Mouse (Mus musculus): ENCODE results near the gene Nmral1.
"Not testable (repeated sequence)": the region's sequence is repeated elsewhere in the genome, so short reads cannot be mapped to it uniquely, and the experiment has no call there.

Nmral1 gene

DNA sequence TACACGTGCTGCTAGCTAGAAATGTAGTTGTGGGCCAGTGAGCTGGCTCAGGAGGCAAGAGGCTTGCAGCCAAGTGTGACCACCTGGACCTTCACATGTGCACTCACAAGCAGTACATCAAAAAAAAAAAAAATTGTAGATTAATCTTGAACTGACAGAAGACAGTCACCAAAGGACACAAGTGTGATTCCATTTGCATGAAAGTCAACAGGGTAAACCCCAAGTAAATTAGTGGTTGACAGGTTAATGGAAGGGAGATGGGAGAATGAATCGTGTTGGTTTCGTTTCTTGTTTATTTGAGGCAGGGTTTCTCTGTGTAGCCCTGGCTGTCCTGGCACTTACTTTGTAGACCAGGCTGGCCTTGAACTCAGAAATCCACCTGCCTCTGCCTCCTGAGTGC, 1.3 kb downstream of the Nmral1 start:
- DNase-seq (ENCODE audit: low read depth, low spot score) = peak; percentile 74

DNA sequence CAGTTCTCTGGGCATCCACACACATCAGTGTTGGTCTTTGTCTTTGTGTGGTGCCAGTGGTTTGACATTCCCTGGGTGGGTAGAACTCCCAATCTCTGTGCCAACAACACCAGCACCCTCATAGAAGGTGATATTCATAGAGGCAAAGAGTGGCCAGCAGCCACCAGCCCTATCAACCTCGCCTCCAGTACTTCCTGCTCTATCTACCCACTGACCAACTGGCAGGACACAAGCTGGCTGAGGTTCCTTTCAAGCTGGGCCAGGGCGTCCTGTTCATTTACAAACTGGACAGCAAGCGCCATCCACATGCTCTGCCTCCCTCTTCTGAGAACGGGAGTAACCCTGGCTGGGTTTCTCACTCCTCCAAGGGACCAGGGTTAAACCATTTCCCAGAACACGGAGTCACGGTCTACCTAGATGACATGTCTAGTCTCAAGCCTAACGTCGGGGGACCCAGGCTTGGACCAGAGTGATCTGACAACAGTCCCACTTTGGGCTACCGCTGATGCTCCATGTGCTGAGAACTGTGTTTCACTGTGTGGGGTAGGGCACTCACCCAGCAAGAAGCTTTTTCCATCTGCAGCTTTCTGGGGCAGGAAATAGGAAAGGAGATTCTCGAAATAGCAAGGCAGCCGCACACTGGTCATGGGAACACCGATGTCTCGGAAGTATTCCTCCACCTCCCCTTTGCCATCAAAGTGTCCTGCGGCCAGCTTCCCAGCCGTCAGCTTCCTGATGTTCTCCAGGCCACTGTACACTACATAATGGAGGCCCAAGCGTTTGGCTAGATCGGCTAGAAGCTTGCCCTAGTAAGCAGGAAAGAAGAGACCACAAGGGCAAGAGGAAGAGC, 5.1 kb downstream of the Nmral1 start:
- DNase-seq (ENCODE audit: low read depth, low spot score) = no peak

- DNase-seq (ENCODE audit: low read depth, low spot score) = no peak
Measured at GRCm38 (mm10) chr16:4711173-4711572, 8.0 kb downstream of the Nmral1 start.

- DNase-seq (ENCODE audit: low read depth, low spot score) = no peak
Measured at GRCm38 (mm10) chr16:4705541-4705940, 13.6 kb downstream of the Nmral1 start.

- DNase-seq (ENCODE audit: low read depth, low spot score) = no peak
Measured at GRCm38 (mm10) chr16:4702646-4703045, 16.5 kb downstream of the Nmral1 start.

- DNase-seq (ENCODE audit: low read depth, low spot score) = no peak
Measured at GRCm38 (mm10) chr16:4701211-4701610, 17.9 kb downstream of the Nmral1 start.

DNA sequence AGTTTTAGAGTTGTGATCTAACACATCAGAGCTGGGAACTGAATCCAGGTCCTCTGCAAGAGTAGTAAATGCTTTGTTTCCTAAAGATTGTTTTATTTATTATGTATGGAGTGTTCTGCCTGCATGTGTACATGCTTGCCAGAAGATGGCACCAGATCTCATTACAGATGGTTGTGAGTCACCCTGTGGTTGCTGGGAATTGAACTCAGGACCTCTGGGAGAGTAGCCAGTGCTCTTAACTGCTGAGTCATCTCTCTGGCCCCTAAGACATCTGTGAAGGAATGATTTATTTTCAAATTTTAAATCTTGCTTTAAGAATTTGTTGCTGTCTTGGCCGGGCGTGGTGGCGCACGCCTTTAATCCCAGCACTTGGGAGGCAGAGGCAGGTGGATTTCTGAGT, 29.8 kb downstream of the Nmral1 start:
- not testable (repeated sequence) for DNase-seq (ENCODE audit: low read depth, low spot score)

DNA sequence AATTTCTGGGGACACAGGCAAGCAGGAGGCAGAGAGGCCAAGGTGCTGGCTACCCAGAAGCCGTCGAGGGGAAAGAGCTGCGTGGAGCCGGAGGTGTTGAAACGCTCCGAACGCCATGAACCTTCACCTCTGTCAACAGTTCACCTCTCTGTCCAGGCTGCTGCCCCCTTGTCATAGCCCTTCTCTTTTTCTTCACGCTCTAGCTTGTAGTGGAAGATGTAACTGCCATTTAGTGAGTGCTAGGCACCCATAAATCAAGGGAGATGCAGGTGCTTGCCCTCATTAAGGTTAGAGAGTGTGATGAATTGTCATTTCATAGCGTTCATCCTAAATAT, 34.7 kb downstream of the Nmral1 start:
- no peak for DNase-seq (ENCODE audit: low read depth, low spot score)

- peak; percentile 99 for DNase-seq (ENCODE audit: low read depth, low spot score)
Measured at GRCm38 (mm10) chr16:4683581-4684456, 35.3 kb downstream of the Nmral1 start.

GRCm38 (mm10) chr16:4683193-4683580, 36.0 kb downstream of the Nmral1 start:
- DNase-seq (ENCODE audit: low read depth, low spot score) = no peak

DNA sequence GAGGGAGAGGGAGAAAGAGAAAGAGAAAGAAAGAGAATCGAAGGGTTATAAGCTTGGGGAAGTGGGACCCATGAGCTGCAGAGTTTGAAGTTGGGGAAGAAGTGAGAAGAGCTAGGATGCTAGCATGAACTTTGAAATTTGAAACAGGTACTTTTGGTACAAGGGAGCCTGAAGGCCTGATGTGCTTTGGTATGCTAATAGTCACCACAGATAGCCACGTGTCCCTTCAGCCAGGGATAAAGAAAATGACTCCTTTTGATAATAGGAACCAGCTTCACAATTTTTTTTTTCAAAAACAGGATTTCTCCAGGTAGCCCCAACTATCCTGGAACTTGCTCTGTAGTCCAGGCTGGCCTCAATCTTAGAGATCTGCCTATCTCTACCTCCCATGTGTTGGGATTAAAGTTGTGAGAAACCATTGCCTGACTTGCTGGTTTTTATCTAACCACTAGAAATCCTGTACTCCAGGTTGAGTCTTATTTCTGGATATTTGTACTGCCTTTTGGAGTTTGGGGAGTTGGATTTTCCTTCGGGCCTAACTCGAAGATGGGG, 36.5 kb downstream of the Nmral1 start:
- DNase-seq (ENCODE audit: low read depth, low spot score) = peak; percentile 43

DNA sequence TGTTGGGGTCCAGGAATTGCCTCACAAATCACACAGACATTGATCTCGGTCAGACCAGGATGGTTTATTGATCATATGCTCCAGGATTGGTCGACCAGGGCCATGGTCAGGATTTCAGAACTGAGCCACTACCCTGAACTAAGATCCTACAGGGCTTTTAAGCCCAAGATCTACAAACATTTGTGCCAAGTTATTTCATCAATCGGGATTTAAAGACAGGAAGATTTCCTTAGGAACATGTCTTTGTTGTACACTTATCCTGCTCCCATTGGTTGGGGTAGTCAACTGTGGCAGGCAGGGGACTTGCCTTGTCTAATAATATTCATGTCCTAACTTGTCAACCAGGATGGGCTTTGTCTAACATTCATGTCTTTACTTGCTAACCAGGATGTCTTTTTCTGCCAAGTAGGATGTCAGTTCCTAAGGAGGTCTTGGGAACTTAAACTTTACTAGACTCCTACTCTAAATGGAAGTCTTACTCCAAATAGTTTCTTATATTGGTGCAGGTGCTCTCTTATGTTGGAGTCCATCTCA, 38.2 kb downstream of the Nmral1 start:
- DNase-seq (ENCODE audit: low read depth, low spot score) = not testable (repeated sequence)

- DNase-seq (ENCODE audit: low read depth, low spot score) = peak; percentile 99
Measured at GRCm38 (mm10) chr16:4679121-4680018, 39.8 kb downstream of the Nmral1 start, which contains the start of gene Coro7. Gene Coro7, minus strand, starts transcription at chr16:4679777.

GRCm38 (mm10) chr16:4678080-4678479, 41.1 kb downstream of the Nmral1 start:
- DNase-seq (ENCODE audit: low read depth, low spot score) = peak; percentile 85

- DNase-seq (ENCODE audit: low read depth, low spot score) = no peak
Measured at GRCm38 (mm10) chr16:4676836-4677235, 42.3 kb downstream of the Nmral1 start.

DNA sequence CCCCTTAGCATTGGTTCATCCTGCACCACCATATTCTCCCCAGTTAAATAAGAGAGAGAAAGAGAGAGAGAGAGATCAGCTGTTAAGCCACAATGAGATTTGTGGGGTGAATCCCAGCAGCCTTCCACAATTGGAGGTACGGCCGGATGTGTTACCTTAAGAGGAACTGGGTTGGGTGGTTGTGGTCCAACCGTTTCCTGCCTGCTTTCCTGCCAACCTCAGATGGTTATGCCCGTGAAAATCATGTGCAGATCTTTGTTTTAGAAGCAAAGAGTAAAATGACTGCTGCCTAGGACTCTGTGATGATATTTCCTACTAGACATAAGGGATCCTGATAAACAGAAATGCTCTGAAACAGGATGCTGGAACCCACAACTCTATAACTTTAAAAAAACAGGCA, 45.1 kb downstream of the Nmral1 start:
- no peak for DNase-seq (ENCODE audit: low read depth, low spot score)

GRCm38 (mm10) chr16:4670317-4670716, 48.8 kb downstream of the Nmral1 start:
- DNase-seq (ENCODE audit: low read depth, low spot score) = no peak

DNA sequence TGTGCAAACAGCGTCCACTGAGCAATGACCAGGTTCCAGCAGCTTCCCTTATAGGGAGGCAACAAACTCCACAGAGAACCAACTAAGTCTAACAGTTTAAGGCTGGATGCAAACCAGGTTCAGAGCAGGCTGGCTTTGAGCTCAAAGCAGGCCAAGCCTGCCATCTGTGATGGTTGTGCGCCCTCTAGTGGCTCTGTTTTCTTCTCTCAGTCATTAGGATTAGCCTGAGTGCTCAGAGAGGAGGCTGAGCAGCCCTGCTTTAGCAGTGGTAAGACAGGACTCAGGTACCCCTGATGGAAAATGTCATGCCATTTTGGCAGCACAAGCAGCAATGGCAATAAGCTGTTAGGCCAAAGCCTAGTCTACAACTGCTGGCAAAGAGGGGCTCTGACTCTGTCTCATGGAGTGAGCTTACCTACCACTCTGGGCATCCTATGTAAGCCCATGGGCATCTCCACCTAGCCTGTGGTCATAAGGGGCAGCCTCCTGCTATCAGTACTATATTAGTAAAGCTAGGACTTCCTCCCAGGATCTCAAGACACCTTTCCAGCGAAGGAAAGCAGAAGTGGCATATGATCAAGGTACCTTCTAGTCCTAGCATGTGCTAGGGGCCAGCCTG, 51.9 kb downstream of the Nmral1 start:
- peak; percentile 86 for DNase-seq (ENCODE audit: low read depth, low spot score)

DNA sequence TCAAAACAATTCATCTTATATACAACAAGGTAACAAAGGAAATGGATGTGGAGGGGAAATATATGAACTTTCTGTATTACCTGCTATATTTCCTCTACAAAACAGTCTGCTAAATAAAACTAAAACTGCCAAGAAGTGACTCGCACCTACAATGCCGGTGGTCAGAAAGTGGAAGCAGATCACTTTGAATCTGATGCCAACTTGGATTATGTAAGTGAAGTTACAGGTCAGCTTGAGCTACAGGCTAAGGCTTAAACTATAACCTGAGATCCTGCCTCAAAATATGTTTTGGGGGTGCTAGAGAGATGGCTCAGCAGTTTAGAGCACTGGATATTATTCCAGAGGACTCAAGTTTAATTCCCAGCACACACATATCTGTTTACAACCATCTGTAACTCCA, 53.4 kb downstream of the Nmral1 start:
- no peak for DNase-seq (ENCODE audit: low read depth, low spot score)

DNA sequence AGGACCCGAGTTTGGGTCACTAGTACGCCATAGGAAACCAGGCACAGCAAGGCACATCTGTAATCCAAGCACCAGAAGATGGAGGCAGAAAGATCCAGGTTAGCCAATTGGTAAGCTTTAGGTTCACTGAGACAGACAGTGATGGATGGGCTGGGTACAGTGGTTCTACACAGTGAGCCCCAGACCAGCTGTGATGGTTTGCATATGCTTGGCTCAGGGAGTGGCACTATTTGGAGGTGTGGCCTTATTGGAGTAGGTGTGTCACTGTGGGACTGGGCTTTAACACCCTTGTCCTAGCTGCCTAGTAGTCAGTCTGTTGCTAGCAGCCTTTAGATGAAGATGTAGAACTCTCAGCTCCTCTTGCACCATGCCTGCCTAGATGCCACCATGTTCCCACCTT, 55.4 kb downstream of the Nmral1 start:
- DNase-seq (ENCODE audit: low read depth, low spot score) = no peak

GRCm38 (mm10) chr16:4661605-4662004, 57.6 kb downstream of the Nmral1 start:
- DNase-seq (ENCODE audit: low read depth, low spot score) = no peak

All from A20 (cell line).